Mouse (Mus musculus) embryo, embryonic 10 days (tissue): Measurements from ENCODE around the gene Lrrc29.

Experiments used
- DNase-seq: peaks from one replicate; pipeline ENCODE4 v3.0.0-alpha.2; 2015; ENCODE audit warnings: low spot score

The Lrrc29 gene

DNA sequence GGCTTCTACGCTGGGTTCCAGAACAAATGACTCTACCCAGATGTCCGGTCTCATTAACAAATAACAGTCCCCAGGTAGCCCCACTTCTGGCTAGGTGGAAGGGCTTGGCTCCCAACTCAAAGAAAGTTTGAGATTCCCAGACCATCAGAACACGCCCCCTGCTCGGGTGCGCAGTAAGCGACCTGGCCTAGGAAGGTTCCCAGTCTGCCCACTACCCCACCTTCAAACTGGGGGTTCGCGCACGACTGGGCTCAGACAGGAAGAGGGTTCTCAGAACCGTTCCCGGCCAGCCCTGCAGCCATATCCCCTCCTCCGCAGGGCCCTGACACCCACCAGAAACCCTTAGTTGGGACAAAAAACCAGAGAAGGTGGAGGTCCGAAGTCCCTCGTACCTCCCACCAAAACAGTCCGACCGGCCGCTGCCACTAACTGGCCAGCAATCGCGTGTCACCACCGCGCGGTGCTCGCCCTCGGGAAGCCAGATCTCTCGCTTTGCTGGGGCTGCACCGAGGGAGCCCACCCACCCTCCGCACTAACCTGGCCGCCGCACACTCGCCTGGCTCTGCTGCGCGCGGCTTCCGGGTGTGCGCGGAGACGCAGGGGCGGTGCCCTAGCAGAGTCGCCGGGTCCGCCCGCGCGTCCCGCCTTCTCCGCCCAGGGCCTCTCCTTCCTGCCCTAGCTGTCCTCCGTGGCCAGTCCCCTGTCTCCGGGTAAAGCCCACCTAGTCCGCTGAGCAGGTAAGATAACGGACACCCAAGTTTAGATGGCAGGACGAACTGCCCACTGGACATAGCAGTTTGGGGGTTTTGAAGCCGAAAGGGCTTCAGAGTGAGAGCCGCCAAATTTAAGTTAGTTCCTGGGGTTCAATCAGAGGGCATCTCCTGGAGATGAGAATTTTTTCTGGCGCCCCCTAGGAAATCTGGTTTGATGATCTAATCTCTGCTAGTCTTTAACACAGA is 61.8 kb downstream of the Lrrc29 start, which contains the start of the genes Tradd and Fbxl8:
Gene Tradd (minus strand): TSS at position 586 of the 959 bp plus-strand sequence.
Gene Fbxl8 (plus strand): TSS at position 625 of the 959 bp plus-strand sequence.
- DNase-seq, result peak; percentile 77

DNA sequence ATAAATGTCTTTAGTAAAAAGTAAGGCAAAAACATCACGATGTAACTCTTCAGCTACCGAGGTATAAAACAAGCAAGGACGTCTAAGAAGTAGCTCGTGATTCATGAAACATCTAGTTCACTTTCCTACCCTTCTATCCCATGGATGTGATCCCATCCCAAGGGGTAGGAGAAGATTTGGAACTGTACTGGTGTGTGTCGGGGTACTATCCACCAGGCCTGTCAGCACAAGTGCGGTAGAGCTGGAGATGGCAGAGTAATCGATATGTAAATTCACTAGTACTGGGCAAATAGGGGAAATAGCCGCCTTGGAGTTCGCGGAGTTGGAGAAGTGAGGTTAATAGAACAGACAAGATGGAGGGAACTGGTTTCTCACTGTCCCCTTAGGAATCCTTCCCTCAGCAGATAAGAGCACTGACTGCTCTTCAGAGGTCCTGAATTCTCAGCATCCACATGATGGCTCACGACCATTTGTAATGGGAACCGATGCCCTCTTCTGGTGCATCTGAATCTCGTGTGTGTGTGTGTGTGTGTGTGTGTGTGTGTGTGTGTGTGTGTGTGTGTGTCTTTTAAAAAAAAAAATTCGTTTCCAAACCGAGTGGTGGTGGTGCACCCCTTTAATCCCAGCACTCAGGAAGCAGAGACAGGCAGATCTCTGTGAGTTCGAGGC is 62.7 kb downstream of the Lrrc29 start:
- no peak for DNase-seq
